Mouse (Mus musculus): Measurements from ENCODE around the gene Cnnm4. TPM values are rescaled to one million over a fixed set of nuclear protein-coding genes. Genes with fewer than 3 reads are reported as not detected.
A peak's percentile ranks its signal among the peaks of the same experiment; 100 is the strongest.

The Cnnm4 gene
- total and polyA plus RNA-seq, 3 experiments, result 7.8 to 8.5 TPM; not detected in 1

GRCm38 (mm10) chr1:36433616-36434015 lies 37.8 kb upstream of the Cnnm4 start:
- Histone ChIP-seq H3K9me3 (replicated peaks; ENCODE audit: insufficient read depth, low read length) (no peaks in the 10 kb centered on the region), H3K27ac (ENCODE audit: control insufficient read depth, low read depth, low read length) (no peak overlapping the region), H3K27me3 (ENCODE audit: control insufficient read depth in 1 of 2, insufficient read depth in 2 of 2, low read length in 2 of 2) (no peaks in the 10 kb centered on the region), H3K4me3 (ENCODE audit: control insufficient read depth in 1 of 2, insufficient read depth in 1 of 2, low read depth in 2 of 2, low read length in 2 of 2) (no peak overlapping the region), H3K36me3 (ENCODE audit: control insufficient read depth in 1 of 2, insufficient read depth in 2 of 2, low read length in 2 of 2) (peaks cover 0 to 9% of the 10 kb centered on the region in 2 experiments; a peak in 2 of 4 replicates), H3K79me2 (ENCODE audit: control insufficient read depth, insufficient read depth, low read length, poor library complexity) (no peaks in the 10 kb centered on the region), H3K4me1 (ENCODE audit: control insufficient read depth in 1 of 2, insufficient read depth in 2 of 2, low read length in 2 of 2) (no peaks in the 10 kb centered on the region; a peak in 1 of 4 replicates), H3K9ac (ENCODE audit: control insufficient read depth, low read depth, low read length, poor library complexity, severe bottlenecking) (no peak overlapping the region)
- TF ChIP-seq POLR2AphosphoS2 (IDR thresholded peaks at IDR 0.05; ENCODE audit: low read length), result no peak
- no peak for TF ChIP-seq MAFK (IDR thresholded peaks at IDR 0.05; ENCODE audit: borderline replicate concordance, low read depth, low read length)
- no peak for TF ChIP-seq NRF1 (IDR thresholded peaks at IDR 0.05; ENCODE audit: insufficient read depth, low read depth, low read length, poor library complexity, severe bottlenecking)
- no peak for TF ChIP-seq CTCF (IDR thresholded peaks at IDR 0.05 in 2 of 3, conservative IDR thresholded peaks at IDR 0.05 in 1 of 3; ENCODE audit: control insufficient read depth in 1 of 3, insufficient read depth in 1 of 3, low read depth in 2 of 3, low read length in 3 of 3, poor library complexity in 1 of 3, severe bottlenecking in 1 of 3)
- TF ChIP-seq NELFE (IDR thresholded peaks at IDR 0.05; ENCODE audit: low read depth, low read length), result no peak
- TF ChIP-seq HCFC1 (IDR thresholded peaks at IDR 0.05; ENCODE audit: low read depth, low read length), result no peak
- TF ChIP-seq BHLHE40 (IDR thresholded peaks at IDR 0.05; ENCODE audit: borderline replicate concordance, low read depth, low read length), result no peak
- TF ChIP-seq GATA1 (IDR thresholded peaks at IDR 0.05; ENCODE audit: low read depth, low read length), result no peak
- DNase-seq (ENCODE audit: low read depth, low spot score), result no peak

- Histone ChIP-seq H3K27me3 (ENCODE audit: control insufficient read depth in 1 of 2, insufficient read depth in 2 of 2, low read length in 2 of 2) (no peaks in the 10 kb centered on the region), H3K9me3 (replicated peaks; ENCODE audit: insufficient read depth, low read length) (no peaks in the 10 kb centered on the region), H3K4me3 (ENCODE audit: control insufficient read depth in 1 of 2, insufficient read depth in 1 of 2, low read depth in 2 of 2, low read length in 2 of 2) (no peak overlapping the region), H3K4me1 (ENCODE audit: control insufficient read depth in 1 of 2, insufficient read depth in 2 of 2, low read length in 2 of 2) (no peaks in the 10 kb centered on the region; a peak in 1 of 4 replicates), H3K9ac (ENCODE audit: control insufficient read depth, low read depth, low read length, poor library complexity, severe bottlenecking) (no peak overlapping the region), H3K79me2 (ENCODE audit: control insufficient read depth, insufficient read depth, low read length, poor library complexity) (no peaks in the 10 kb centered on the region), H3K36me3 (ENCODE audit: control insufficient read depth in 1 of 2, insufficient read depth in 2 of 2, low read length in 2 of 2) (peaks cover 0 to 18% of the 10 kb centered on the region in 2 experiments; a peak in 2 of 4 replicates), H3K27ac (ENCODE audit: control insufficient read depth, low read depth, low read length) (no peak overlapping the region)
- TF ChIP-seq E2F4 (IDR thresholded peaks at IDR 0.05; ENCODE audit: borderline replicate concordance, low read depth, low read length), result no peak
- no peak for TF ChIP-seq ZMIZ1 (IDR thresholded peaks at IDR 0.05; ENCODE audit: low read depth, low read length)
- no peak for TF ChIP-seq TAL1 (IDR thresholded peaks at IDR 0.05; ENCODE audit: low read length)
- no peak for TF ChIP-seq RAD21 (IDR thresholded peaks at IDR 0.05; ENCODE audit: low read depth, low read length)
- no peak for TF ChIP-seq MXI1 (IDR thresholded peaks at IDR 0.05; ENCODE audit: low read depth, low read length)
- no peak for TF ChIP-seq GABPA (IDR thresholded peaks at IDR 0.05; ENCODE audit: low read depth, low read length)
- TF ChIP-seq SIN3A (IDR thresholded peaks at IDR 0.05; ENCODE audit: low read length), result no peak
- DNase-seq (ENCODE audit: low read depth, low spot score), result peak; percentile 22
Observed at GRCm38 (mm10) chr1:36435071-36435470, 36.3 kb upstream of the Cnnm4 start.

- TF ChIP-seq TBP (IDR thresholded peaks at IDR 0.05; ENCODE audit: low read depth, low read length), result no peak
- TF ChIP-seq TAL1 (IDR thresholded peaks at IDR 0.05; ENCODE audit: low read length), result no peak
- TF ChIP-seq JUND (IDR thresholded peaks at IDR 0.05; ENCODE audit: low read depth, low read length), result no peak
- Histone ChIP-seq H3K9ac (ENCODE audit: control insufficient read depth, low read depth, low read length, poor library complexity, severe bottlenecking) (no peak overlapping the region), H3K4me3 (ENCODE audit: control insufficient read depth in 1 of 2, insufficient read depth in 1 of 2, low read depth in 2 of 2, low read length in 2 of 2) (no peak overlapping the region), H3K4me1 (ENCODE audit: control insufficient read depth in 1 of 2, insufficient read depth in 2 of 2, low read length in 2 of 2) (no peaks in the 10 kb centered on the region; a peak in 2 of 4 replicates), H3K27ac (ENCODE audit: control insufficient read depth, low read depth, low read length) (no peak overlapping the region), H3K36me3 (ENCODE audit: control insufficient read depth in 1 of 2, insufficient read depth in 2 of 2, low read length in 2 of 2) (peaks cover 0 to 18% of the 10 kb centered on the region in 2 experiments; a peak in 2 of 4 replicates), H3K79me2 (ENCODE audit: control insufficient read depth, insufficient read depth, low read length, poor library complexity) (no peaks in the 10 kb centered on the region), H3K9me3 (replicated peaks; ENCODE audit: insufficient read depth, low read length) (no peaks in the 10 kb centered on the region), H3K27me3 (ENCODE audit: control insufficient read depth in 1 of 2, insufficient read depth in 2 of 2, low read length in 2 of 2) (no peaks in the 10 kb centered on the region)
- DNase-seq (ENCODE audit: low read depth, low spot score), result no peak
Observed at GRCm38 (mm10) chr1:36436515-36436914, 34.9 kb upstream of the Cnnm4 start.
